Mouse (Mus musculus): ENCODE measurements at regions not wholly inside any gene's neighbourhood (a gene's known extent, or its start where the extent isn't known, plus 50 kb on each side); places are given as distances from the start of the nearest gene placed in this dataset.

- H3K4me1 ChIP-seq (replicated peaks), result no peaks in the 10 kb centered on the region
- H3K9me3 ChIP-seq (replicated peaks), result no peaks in the 10 kb centered on the region
- 75% methylated on average over 1 of the region's 1 CpGs for WGBS
- H3K36me3 ChIP-seq, result no peaks in the 10 kb centered on the region
- H3K9ac ChIP-seq, result no peak overlapping the region
- ATAC-seq (ENCODE audit: insufficient number of reproducible peaks, low FRiP score), result no peak
- H3K4me2 ChIP-seq, result no peak overlapping the region
- H3K4me3 ChIP-seq, result no peak overlapping the region
- H3K27me3 ChIP-seq (replicated peaks), result no peaks in the 10 kb centered on the region
- H3K27ac ChIP-seq (ENCODE audit: poor library complexity, severe bottlenecking), result no peak overlapping the region
Observed at GRCm38 (mm10) chr3:143619125-143619524, 585.9 kb downstream of the Lmo4 start.

DNA sequence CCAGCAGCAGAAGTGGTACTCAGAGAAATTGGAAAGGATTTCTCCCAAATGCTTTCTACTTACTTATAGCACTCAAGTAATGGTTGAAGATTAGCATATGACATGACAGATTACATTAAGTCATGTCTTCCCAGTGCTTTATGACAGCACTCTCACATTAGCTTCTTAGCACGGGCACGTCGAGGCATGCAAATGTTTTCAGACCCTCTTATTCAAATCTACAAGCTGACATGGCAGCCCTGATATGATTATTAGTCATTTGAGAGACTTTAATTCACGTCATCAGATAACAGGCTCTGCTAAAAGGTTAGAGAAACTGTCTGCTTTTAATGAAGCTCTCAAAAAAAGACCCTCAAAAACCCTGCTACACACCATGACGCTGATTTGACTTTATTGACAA is 590.1 kb downstream of the Lmo4 start:
- ATAC-seq (ENCODE audit: insufficient number of reproducible peaks, low FRiP score), result no peak
- Histone ChIP-seq H3K4me3 (no peak overlapping the region), H3K4me1 (replicated peaks) (no peaks in the 10 kb centered on the region), H3K9me3 (replicated peaks) (no peaks in the 10 kb centered on the region), H3K27me3 (replicated peaks) (no peaks in the 10 kb centered on the region), H3K9ac (no peak overlapping the region), H3K4me2 (no peak overlapping the region), H3K27ac (ENCODE audit: poor library complexity, severe bottlenecking) (no peak overlapping the region), H3K36me3 (no peaks in the 10 kb centered on the region)
- WGBS, result 70% methylated on average over 5 of the region's 5 CpGs

- Histone ChIP-seq H3K27ac (ENCODE audit: poor library complexity, severe bottlenecking) (no peak overlapping the region), H3K9ac (no peak overlapping the region), H3K36me3 (no peaks in the 10 kb centered on the region), H3K9me3 (replicated peaks) (no peaks in the 10 kb centered on the region), H3K27me3 (replicated peaks) (no peaks in the 10 kb centered on the region), H3K4me3 (no peak overlapping the region), H3K4me1 (replicated peaks) (no peaks in the 10 kb centered on the region), H3K4me2 (no peak overlapping the region)
- no peak for ATAC-seq (ENCODE audit: insufficient number of reproducible peaks, low FRiP score)
- 87% methylated on average over 3 of the region's 3 CpGs for WGBS
Observed at GRCm38 (mm10) chr3:143614004-143614403, 591.0 kb downstream of the Lmo4 start.

DNA sequence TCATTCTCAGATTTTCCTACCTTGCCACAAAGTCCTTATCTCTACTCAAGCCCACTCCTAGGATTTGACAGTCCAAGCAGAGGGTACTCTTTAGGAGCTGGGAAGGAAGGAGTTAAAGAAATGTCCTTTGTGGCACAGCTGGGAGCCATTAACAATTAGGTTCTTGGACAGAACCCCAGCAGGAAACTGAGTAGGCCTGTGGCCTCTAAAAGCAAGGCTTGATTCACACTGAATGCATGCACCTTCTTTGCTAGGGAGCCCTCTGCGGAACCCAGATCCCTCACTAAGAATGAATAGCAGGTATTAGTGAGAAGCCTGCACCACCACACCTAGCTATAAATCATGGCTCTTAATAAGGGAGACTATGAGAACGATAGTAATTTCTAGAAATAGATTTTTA is 595.3 kb downstream of the Lmo4 start:
- Histone ChIP-seq H3K36me3 (no peaks in the 10 kb centered on the region), H3K4me1 (replicated peaks) (no peaks in the 10 kb centered on the region), H3K9me3 (replicated peaks) (no peaks in the 10 kb centered on the region), H3K27ac (ENCODE audit: poor library complexity, severe bottlenecking) (no peak overlapping the region), H3K27me3 (replicated peaks) (no peaks in the 10 kb centered on the region), H3K4me2 (no peak overlapping the region), H3K9ac (no peak overlapping the region), H3K4me3 (no peak overlapping the region)
- WGBS, result 48% methylated on average over 2 of the region's 2 CpGs
- ATAC-seq (ENCODE audit: insufficient number of reproducible peaks, low FRiP score), result no peak

DNA sequence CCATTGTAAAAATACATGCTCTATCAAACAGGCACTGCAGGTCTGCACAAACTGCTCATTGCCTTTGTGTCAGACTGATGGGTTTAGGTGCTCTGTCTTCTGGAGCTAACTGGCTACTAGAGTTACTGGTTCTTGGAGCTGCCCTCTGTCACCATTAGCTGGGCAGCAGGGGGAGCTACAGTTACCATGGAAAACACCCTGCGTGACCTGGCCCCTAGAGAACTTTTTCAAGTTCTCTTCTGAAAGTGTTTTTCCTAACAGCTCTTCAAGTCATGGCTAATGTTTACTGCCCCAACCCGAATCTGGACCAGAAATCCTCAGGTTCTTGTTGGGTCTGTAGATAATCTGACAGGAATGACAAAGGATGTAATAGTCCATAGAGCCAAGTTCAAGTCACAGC is 605.9 kb downstream of the Lmo4 start:
- H3K27me3 ChIP-seq (replicated peaks), result no peaks in the 10 kb centered on the region
- no peak overlapping the region for H3K27ac ChIP-seq (ENCODE audit: poor library complexity, severe bottlenecking)
- H3K4me2 ChIP-seq, result no peak overlapping the region
- 44% methylated on average over 2 of the region's 2 CpGs for WGBS
- H3K4me1 ChIP-seq (replicated peaks), result peaks cover 11% of the 10 kb centered on the region
- H3K36me3 ChIP-seq, result no peaks in the 10 kb centered on the region
- H3K4me3 ChIP-seq, result no peak overlapping the region
- no peak overlapping the region for H3K9ac ChIP-seq
- no peak for ATAC-seq (ENCODE audit: insufficient number of reproducible peaks, low FRiP score)
- no peaks in the 10 kb centered on the region for H3K9me3 ChIP-seq (replicated peaks)

DNA sequence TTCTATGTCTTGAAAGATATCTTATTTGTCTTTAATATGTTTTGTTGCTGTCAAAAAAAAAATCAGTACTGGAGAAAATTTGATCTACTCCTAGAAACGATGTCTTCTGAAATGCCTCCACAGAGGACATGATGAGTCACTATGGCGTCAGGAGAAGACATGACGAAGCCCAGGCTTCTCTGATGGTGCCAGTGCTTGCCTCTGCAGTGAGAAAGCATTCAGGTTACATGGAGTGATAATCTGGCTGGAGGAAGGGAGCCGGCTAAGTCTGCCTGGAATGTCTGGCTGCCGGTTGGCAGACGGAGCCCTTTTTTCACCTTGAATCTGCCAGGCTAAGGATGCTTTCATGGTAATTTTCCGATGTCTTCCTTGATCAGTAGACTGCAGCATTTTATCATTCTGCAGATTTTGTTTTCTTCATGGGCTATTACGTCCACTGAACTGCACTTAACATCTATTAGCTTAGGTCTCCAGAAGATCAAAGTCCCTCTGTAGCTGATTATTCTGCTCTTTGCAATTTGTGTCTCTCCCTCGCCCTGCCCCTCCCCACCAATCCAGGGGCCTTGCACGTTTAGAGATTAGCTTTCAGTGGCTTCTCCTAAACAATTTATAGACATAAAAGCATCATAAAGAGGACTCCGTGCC is 607.9 kb downstream of the Lmo4 start:
- Histone ChIP-seq H3K9me3 (replicated peaks) (no peaks in the 10 kb centered on the region), H3K4me3 (no peak overlapping the region), H3K4me1 (replicated peaks) (peaks cover 11% of the 10 kb centered on the region), H3K27me3 (replicated peaks) (no peaks in the 10 kb centered on the region), H3K4me2 (peak overlapping the region; percentile 46), H3K9ac (no peak overlapping the region), H3K36me3 (no peaks in the 10 kb centered on the region), H3K27ac (ENCODE audit: poor library complexity, severe bottlenecking) (0 out of 2 replicates have a peak overlapping the region, but pooled peaks have one; percentile 21)
- WGBS, result 12% methylated on average over 11 of the region's 11 CpGs
- no peak for ATAC-seq (ENCODE audit: insufficient number of reproducible peaks, low FRiP score)

GRCm38 (mm10) chr3:143596011-143596683 is 608.9 kb downstream of the Lmo4 start:
- WGBS, result 76% methylated on average over 5 of the region's 5 CpGs
- Histone ChIP-seq H3K27me3 (replicated peaks) (no peaks in the 10 kb centered on the region), H3K27ac (ENCODE audit: poor library complexity, severe bottlenecking) (no peak overlapping the region), H3K4me2 (no peak overlapping the region), H3K36me3 (no peaks in the 10 kb centered on the region), H3K4me1 (replicated peaks) (peaks cover 11% of the 10 kb centered on the region), H3K4me3 (no peak overlapping the region), H3K9ac (no peak overlapping the region), H3K9me3 (replicated peaks) (no peaks in the 10 kb centered on the region)
- ATAC-seq (ENCODE audit: insufficient number of reproducible peaks, low FRiP score), result no peak

DNA sequence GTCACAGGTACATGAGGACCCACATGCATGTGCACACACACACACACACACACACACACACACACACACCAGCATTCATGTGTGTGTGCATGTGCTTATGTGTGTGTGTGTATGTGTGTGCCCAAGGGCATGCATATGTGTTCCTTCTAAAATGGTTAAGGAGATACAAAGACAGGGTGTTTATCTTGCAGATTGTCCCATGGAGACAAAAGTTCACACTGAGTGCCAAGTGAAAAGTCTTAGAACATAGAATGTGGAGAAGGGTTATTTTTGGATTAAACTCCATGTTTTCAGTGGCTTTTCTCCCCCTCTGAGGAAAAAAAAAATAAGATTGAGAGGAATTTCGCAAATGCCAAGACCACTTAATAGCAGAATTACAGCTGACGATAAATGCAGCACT is 609.9 kb downstream of the Lmo4 start:
- H3K4me3 ChIP-seq, result no peak overlapping the region
- WGBS, result 65% methylated on average over 2 of the region's 2 CpGs
- H3K27me3 ChIP-seq (replicated peaks), result no peaks in the 10 kb centered on the region
- no peak for ATAC-seq (ENCODE audit: insufficient number of reproducible peaks, low FRiP score)
- no peak overlapping the region for H3K27ac ChIP-seq (ENCODE audit: poor library complexity, severe bottlenecking)
- no peak overlapping the region for H3K4me2 ChIP-seq
- no peaks in the 10 kb centered on the region for H3K36me3 ChIP-seq
- no peak overlapping the region for H3K9ac ChIP-seq
- H3K4me1 ChIP-seq (replicated peaks), result peaks cover 11% of the 10 kb centered on the region
- H3K9me3 ChIP-seq (replicated peaks), result no peaks in the 10 kb centered on the region

DNA sequence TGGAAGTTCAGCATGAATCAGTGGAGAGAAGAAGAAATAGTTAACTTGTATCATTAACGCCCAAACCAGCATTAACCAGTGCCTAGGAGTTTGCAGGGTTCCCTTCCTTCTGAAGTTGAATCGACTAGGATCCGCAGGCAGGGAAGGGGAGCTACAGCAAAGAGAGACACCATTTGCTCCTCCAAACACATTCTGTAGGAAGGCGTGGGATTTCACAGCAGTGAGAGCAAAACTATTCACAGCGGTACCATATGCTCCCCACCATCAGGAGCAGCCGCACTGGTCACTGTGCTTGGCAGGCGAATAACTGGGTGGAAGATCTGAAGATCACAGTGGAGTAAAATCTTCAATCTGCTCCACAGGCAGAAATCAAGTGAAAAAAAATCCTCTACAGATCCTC is 610.3 kb downstream of the Lmo4 start:
- H3K4me2 ChIP-seq, result no peak overlapping the region
- H3K27ac ChIP-seq (ENCODE audit: poor library complexity, severe bottlenecking), result no peak overlapping the region
- no peaks in the 10 kb centered on the region for H3K27me3 ChIP-seq (replicated peaks)
- peaks cover 11% of the 10 kb centered on the region for H3K4me1 ChIP-seq (replicated peaks)
- ATAC-seq (ENCODE audit: insufficient number of reproducible peaks, low FRiP score), result no peak
- H3K4me3 ChIP-seq, result no peak overlapping the region
- H3K9ac ChIP-seq, result no peak overlapping the region
- no peaks in the 10 kb centered on the region for H3K9me3 ChIP-seq (replicated peaks)
- 59% methylated on average over 7 of the region's 7 CpGs for WGBS
- H3K36me3 ChIP-seq, result no peaks in the 10 kb centered on the region

- Histone ChIP-seq H3K36me3 (no peaks in the 10 kb centered on the region), H3K4me3 (no peak overlapping the region), H3K9me3 (replicated peaks) (no peaks in the 10 kb centered on the region), H3K9ac (no peak overlapping the region), H3K4me2 (no peak overlapping the region), H3K27ac (ENCODE audit: poor library complexity, severe bottlenecking) (no peak overlapping the region), H3K27me3 (replicated peaks) (no peaks in the 10 kb centered on the region), H3K4me1 (replicated peaks) (no peaks in the 10 kb centered on the region)
- no peak for ATAC-seq (ENCODE audit: insufficient number of reproducible peaks, low FRiP score)
- WGBS, result 81% methylated on average over 5 of the region's 5 CpGs
Observed at GRCm38 (mm10) chr3:143586653-143587052, 618.4 kb downstream of the Lmo4 start.

DNA sequence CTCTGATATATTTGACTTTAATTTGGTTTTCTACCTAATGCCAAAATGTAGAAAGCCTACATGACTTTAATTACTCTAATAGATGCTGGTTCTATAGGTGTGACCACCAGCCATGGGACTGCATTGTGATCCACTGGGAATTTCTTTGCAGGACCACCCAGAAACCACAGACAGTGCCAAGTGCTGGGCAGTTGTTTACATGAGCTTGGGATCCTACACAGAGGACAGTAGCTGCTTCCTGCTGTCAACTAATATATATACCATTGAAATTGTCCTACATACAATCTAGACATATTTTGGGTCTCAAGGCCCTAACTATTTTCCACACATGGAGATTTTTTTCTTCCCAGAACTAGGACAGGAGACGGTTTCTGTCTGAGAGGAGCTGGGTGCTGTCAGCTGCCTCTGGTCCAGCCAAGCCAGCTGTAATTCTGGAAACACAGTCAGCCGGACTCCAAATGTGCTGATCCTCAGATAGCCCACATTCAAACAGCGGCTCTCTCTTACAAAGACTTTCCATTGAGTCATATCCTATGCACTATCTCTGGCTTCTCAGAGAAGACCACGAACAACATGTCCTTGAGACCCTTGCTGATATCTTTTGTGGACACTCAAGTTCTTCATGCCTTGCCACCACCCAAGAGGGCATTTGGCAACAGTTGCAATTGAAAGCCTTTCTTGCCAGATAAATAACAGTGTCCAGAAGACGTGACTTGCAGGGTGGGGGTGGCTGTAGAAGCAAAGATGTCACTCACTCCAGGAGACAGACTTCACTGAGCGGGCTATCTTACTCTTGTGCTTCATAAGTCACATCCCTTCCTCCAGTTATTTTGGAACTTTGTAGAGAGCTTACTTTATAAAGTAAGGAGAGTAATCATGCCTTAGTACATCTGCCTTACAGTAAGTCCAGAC is 620.1 kb downstream of the Lmo4 start:
- Histone ChIP-seq H3K9me3 (replicated peaks) (no peaks in the 10 kb centered on the region), H3K27me3 (replicated peaks) (no peaks in the 10 kb centered on the region), H3K4me3 (no peak overlapping the region), H3K36me3 (no peaks in the 10 kb centered on the region), H3K4me2 (no peak overlapping the region), H3K27ac (ENCODE audit: poor library complexity, severe bottlenecking) (0 out of 2 replicates have a peak overlapping the region, but pooled peaks have one; percentile 41), H3K4me1 (replicated peaks) (no peaks in the 10 kb centered on the region), H3K9ac (no peak overlapping the region)
- ATAC-seq (ENCODE audit: insufficient number of reproducible peaks, low FRiP score), result peak; percentile 84
- 35% methylated on average over 6 of the region's 6 CpGs for WGBS
